Mouse (Mus musculus): ENCODE data around the gene St8sia6. TPM values are rescaled to one million over a fixed set of nuclear protein-coding genes. Genes with fewer than 3 reads are reported as not detected.

St8sia6 gene
- total and polyA plus RNA-seq, 3 experiments, result 0.74 to 1.7 (median 1.2) TPM

DNA sequence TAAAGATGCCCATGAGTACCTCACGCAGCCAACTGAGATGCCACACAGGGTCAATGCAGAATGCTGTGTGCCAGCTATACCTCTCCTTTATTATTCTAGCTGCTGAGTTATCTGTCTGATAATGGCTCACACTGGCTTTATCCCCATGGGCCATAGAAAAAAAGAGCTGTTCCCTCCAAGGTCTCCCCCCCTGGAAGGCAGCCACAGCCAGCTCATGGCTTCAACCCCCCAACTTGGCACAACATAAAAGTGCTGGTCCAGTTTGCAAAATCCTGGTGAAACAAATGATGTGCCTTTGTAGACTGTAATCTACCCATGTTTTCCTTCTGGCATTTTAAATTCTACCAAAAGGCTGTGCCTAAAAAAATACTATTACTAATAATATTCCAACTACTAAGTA is 46.3 kb downstream of the St8sia6 start:
- WGBS, result 88% methylated on average over 1 of the region's 1 CpGs
- Histone ChIP-seq H3K27ac (no peak overlapping the region), H3K27me3 (ENCODE audit: control insufficient read depth, insufficient read depth, low read length) (no peaks in the 10 kb centered on the region), H3K9ac (ENCODE audit: low read depth, low read length) (no peak overlapping the region), H3K4me1 (ENCODE audit: control insufficient read depth, insufficient read depth, low read length) (peaks cover 3% of the 10 kb centered on the region; the same call in 1 of the 2 replicates), H3K36me3 (ENCODE audit: control insufficient read depth, insufficient read depth, low read length) (peaks cover 6% of the 10 kb centered on the region), H3K4me3 (no peak overlapping the region), H3K79me2 (replicated peaks; ENCODE audit: control insufficient read depth, insufficient read depth, low read length) (no peaks in the 10 kb centered on the region)
- intact Hi-C loops (cut with DNase I), result no loop called here
- DNase-seq, result no peak
- TF ChIP-seq POLR2A (IDR thresholded peaks at IDR 0.05; ENCODE audit: insufficient read depth, low read depth, low read length) (no peak), CTCF (IDR thresholded peaks at IDR 0.05) (no peak), EP300 (IDR thresholded peaks at IDR 0.05; ENCODE audit: insufficient read depth, low read depth, low read length) (no peak)

DNA sequence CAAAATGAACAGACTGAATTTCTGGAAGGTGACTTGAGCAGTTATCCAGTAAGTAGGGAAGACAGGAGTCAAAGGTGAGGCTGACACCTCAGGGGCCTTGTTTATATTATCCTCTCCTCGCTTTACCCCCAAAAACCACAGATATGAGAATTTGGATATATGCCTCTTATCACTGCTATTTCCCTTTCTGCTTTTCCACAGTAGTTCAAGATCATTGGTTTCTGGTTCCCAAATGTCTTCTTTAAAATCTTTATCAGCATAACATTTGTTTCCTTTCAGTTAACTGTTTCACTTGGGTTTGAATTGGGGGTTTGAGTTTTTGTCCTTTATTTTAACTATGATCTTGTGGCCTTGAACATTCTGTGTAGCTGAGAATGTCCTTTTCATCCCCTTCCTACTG is 47.8 kb downstream of the St8sia6 start:
- Histone ChIP-seq H3K4me3 (no peak overlapping the region), H3K9ac (ENCODE audit: low read depth, low read length) (no peak overlapping the region), H3K4me1 (ENCODE audit: control insufficient read depth, insufficient read depth, low read length) (peaks cover 3% of the 10 kb centered on the region; the same call in 1 of the 2 replicates), H3K27me3 (ENCODE audit: control insufficient read depth, insufficient read depth, low read length) (no peaks in the 10 kb centered on the region), H3K36me3 (ENCODE audit: control insufficient read depth, insufficient read depth, low read length) (peaks cover 6% of the 10 kb centered on the region), H3K27ac (no peak overlapping the region), H3K79me2 (replicated peaks; ENCODE audit: control insufficient read depth, insufficient read depth, low read length) (no peaks in the 10 kb centered on the region)
- intact Hi-C loops (cut with DNase I), result no loop called here
- 88% methylated on average over 1 of the region's 1 CpGs for WGBS
- TF ChIP-seq EP300 (IDR thresholded peaks at IDR 0.05; ENCODE audit: insufficient read depth, low read depth, low read length), result no peak
- no peak for TF ChIP-seq CTCF (IDR thresholded peaks at IDR 0.05)
- no peak for DNase-seq

DNA sequence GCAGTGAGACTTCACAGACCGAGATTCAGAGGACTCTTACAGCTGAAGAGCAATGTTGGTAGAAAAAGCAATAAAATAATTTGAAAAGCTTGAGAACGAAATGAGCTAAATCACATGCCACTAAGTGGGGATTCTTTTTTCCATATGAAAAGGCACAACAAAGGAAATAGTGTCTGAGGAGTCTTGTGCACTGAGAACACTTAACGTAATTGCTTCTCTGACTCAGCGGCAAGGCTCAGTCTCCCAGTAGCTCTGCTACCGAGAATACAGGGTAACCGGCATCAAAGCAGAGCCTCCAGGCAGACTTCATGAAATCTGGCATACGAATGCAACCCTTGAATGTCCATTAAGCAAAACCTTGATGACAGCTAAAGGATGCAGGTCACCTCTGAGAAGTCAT is 55.2 kb downstream of the St8sia6 start:
- intact Hi-C loops (cut with DNase I), result no loop called here
- TF ChIP-seq CTCF (IDR thresholded peaks at IDR 0.05) (no peak), POLR2A (IDR thresholded peaks at IDR 0.05; ENCODE audit: insufficient read depth, low read depth, low read length) (no peak), EP300 (IDR thresholded peaks at IDR 0.05; ENCODE audit: insufficient read depth, low read depth, low read length) (no peak)

DNA sequence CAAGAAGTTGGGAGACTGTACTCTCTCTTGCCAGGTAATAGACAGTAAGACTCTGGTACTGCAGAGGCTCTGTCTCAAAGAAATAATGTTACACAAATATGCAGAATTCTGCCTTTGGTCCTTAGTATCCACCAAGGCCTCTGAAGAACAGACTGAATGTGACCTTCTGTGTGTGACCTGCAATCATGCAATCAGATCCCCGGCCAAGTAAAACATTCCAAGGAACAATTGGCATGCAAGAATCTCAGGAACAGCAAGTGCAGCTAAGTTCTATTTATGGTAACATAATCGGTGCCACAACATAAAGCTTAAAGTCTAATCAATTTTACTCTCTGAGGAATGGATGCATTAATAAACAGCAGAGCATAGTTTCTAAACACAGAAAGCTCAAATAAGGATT is 66.0 kb downstream of the St8sia6 start:
- Histone ChIP-seq H3K79me2 (replicated peaks; ENCODE audit: control insufficient read depth, insufficient read depth, low read length) (no peaks in the 10 kb centered on the region), H3K4me1 (ENCODE audit: control insufficient read depth, insufficient read depth, low read length) (no peaks in the 10 kb centered on the region), H3K9ac (ENCODE audit: low read depth, low read length) (no peak overlapping the region), H3K27ac (no peak overlapping the region), H3K4me3 (no peak overlapping the region), H3K36me3 (ENCODE audit: control insufficient read depth, insufficient read depth, low read length) (peaks cover 2% of the 10 kb centered on the region; the same call in 1 of the 2 replicates), H3K27me3 (ENCODE audit: control insufficient read depth, insufficient read depth, low read length) (no peaks in the 10 kb centered on the region)
- no peak for DNase-seq
- intact Hi-C loops (cut with DNase I), result no loop called here
- 14% methylated on average over 2 of the region's 2 CpGs for WGBS
- TF ChIP-seq CTCF (IDR thresholded peaks at IDR 0.05) (no peak), POLR2A (IDR thresholded peaks at IDR 0.05; ENCODE audit: insufficient read depth, low read depth, low read length) (no peak), EP300 (IDR thresholded peaks at IDR 0.05; ENCODE audit: insufficient read depth, low read depth, low read length) (no peak)

More for the DNA sequence above, 55.2 kb downstream of the St8sia6 start:
- 82% methylated on average over 7 of the region's 7 CpGs for WGBS
- Histone ChIP-seq H3K4me3 (no peak overlapping the region), H3K27ac (no peak overlapping the region), H3K9ac (ENCODE audit: low read depth, low read length) (no peak overlapping the region), H3K4me1 (ENCODE audit: control insufficient read depth, insufficient read depth, low read length) (no peaks in the 10 kb centered on the region), H3K36me3 (ENCODE audit: control insufficient read depth, insufficient read depth, low read length) (no peaks in the 10 kb centered on the region), H3K79me2 (replicated peaks; ENCODE audit: control insufficient read depth, insufficient read depth, low read length) (no peaks in the 10 kb centered on the region), H3K27me3 (ENCODE audit: control insufficient read depth, insufficient read depth, low read length) (no peaks in the 10 kb centered on the region)
- no peak for DNase-seq

DNA sequence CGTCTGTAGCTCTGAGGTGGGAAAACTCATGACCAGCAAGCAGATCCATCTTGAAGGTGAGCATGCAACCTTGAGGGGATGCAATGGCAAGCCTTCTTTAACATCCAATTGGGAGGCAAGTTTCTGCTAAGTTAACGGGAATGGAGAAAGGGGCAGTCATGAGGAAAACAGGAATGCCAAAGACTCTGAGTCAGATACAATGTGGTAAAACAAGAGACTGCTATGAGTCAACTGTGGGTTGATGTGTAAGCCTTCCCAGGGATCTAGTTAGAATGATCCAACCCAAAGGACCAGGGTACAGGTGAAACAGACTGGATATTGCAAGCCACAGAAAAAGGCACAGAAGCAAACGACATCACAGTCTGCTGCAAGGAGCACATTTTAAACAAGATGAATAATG is 68.3 kb downstream of the St8sia6 start:
- intact Hi-C loops (cut with DNase I), result no loop called here
- no peaks in the 10 kb centered on the region for H3K27me3 ChIP-seq (ENCODE audit: control insufficient read depth, insufficient read depth, low read length)
- no peak for TF ChIP-seq EP300 (IDR thresholded peaks at IDR 0.05; ENCODE audit: insufficient read depth, low read depth, low read length)
- TF ChIP-seq POLR2A (IDR thresholded peaks at IDR 0.05; ENCODE audit: insufficient read depth, low read depth, low read length), result no peak
- H3K79me2 ChIP-seq (replicated peaks; ENCODE audit: control insufficient read depth, insufficient read depth, low read length), result no peaks in the 10 kb centered on the region
- peaks cover 2% of the 10 kb centered on the region; the same call in 1 of the 2 replicates for H3K36me3 ChIP-seq (ENCODE audit: control insufficient read depth, insufficient read depth, low read length)
- H3K27ac ChIP-seq, result no peak overlapping the region
- H3K4me1 ChIP-seq (ENCODE audit: control insufficient read depth, insufficient read depth, low read length), result no peaks in the 10 kb centered on the region
- no peak overlapping the region for H3K4me3 ChIP-seq
- DNase-seq, result no peak
- 74% methylated on average over 3 of the region's 3 CpGs for WGBS
- no peak overlapping the region for H3K9ac ChIP-seq (ENCODE audit: low read depth, low read length)

DNA sequence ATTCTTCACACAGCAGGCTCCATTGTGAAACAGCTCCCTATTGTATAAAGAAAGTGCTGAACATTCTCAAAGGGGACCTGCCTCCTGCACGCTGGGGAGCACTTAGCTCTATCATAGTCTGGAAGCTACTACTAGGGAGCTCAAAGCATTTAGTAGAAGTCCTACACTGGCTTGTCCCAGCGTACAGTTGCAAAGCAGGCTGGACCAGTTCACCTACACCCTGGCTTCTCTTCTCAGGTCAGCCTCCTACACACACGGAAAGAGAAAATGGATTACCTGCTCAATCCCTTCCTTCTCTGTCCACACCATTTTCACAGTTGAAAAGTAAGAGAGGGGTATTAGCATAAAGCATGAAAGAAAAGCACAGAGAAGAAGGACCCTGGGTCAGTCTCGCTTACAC is 71.6 kb downstream of the St8sia6 start:
- H3K27me3 ChIP-seq (ENCODE audit: control insufficient read depth, insufficient read depth, low read length), result no peaks in the 10 kb centered on the region
- no peak overlapping the region for H3K4me3 ChIP-seq
- no peaks in the 10 kb centered on the region for H3K79me2 ChIP-seq (replicated peaks; ENCODE audit: control insufficient read depth, insufficient read depth, low read length)
- intact Hi-C loops (cut with DNase I), result no loop called here
- no peaks in the 10 kb centered on the region for H3K4me1 ChIP-seq (ENCODE audit: control insufficient read depth, insufficient read depth, low read length)
- no peaks in the 10 kb centered on the region for H3K36me3 ChIP-seq (ENCODE audit: control insufficient read depth, insufficient read depth, low read length)
- H3K9ac ChIP-seq (ENCODE audit: low read depth, low read length), result no peak overlapping the region
- 82% methylated on average over 4 of the region's 4 CpGs for WGBS
- TF ChIP-seq EP300 (IDR thresholded peaks at IDR 0.05; ENCODE audit: insufficient read depth, low read depth, low read length) (no peak), CTCF (IDR thresholded peaks at IDR 0.05) (no peak), POLR2A (IDR thresholded peaks at IDR 0.05; ENCODE audit: insufficient read depth, low read depth, low read length) (no peak)
- no peak for DNase-seq
- H3K27ac ChIP-seq, result no peak overlapping the region
